Mouse (Mus musculus): ENCODE measurements around the gene Slc27a2.

DNA sequence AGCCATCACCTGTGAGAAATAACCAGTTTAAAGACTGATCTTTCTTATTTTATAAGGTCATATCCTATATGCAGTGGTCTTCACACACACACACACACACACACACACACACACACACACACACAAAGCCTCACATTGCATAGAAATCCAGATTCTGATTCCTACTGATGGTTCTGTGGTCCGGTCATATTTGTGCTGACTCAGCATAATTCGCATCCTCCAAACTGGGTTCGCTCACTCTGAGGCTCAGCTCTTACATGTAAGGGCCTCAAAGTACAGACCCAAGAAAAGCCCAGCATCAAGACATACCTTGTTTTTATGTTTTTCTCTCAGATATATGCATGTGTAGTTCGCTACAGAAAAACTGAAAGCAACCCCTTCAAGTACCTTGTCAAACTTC is 39.1 kb downstream of the Slc27a2 start:
- TF ChIP-seq POLR2A (IDR thresholded peaks at IDR 0.05; ENCODE audit: borderline replicate concordance, extremely low read depth, low read depth, low read length), result no peak
- TF ChIP-seq CTCF (IDR thresholded peaks at IDR 0.05; ENCODE audit: insufficient read depth, low read length), result no peak

Measured in lung, adult 2 months (tissue).